8 mouse cellular contexts compared by ENCODE assay signal in genomic region chr1:40224539-40225284, GRCm38 (mm10). TPM values are rescaled to one million over a fixed set of nuclear protein-coding genes. Genes with fewer than 3 reads are reported as not detected.
A peak's percentile ranks its signal among the peaks of the same experiment; 100 is the strongest.
DNase-seq lines count a peak whose midpoint lies in the region; ATAC-seq lines count a peak whose summit lies in the region.

Il1r1 (plus strand) TSS chr1:40225080.

- no peaks in the 10 kb centered on the region for H3K27me3 ChIP-seq in forebrain, embryonic 14.5 days (replicated peaks; ENCODE audit: control insufficient read depth, insufficient read depth, low read length)
- H3K27me3 ChIP-seq in forebrain, embryonic 13.5 days: no peaks in the 10 kb centered on the region

- no peak within 1 kb of the TSS for H3K27ac ChIP-seq in forebrain, embryonic 14.5 days (ENCODE audit: low read depth, low read length)
- no peak within 1 kb of the TSS for H3K27ac ChIP-seq in forebrain, embryonic 13.5 days

- H3K9ac ChIP-seq in forebrain, embryonic 14.5 days (ENCODE audit: low read length): no peak within 1 kb of the TSS
- H3K9ac ChIP-seq in forebrain, embryonic 13.5 days: no peak within 1 kb of the TSS

- no peaks in the 10 kb centered on the region for H3K9me3 ChIP-seq in forebrain, embryonic 14.5 days (replicated peaks; ENCODE audit: control insufficient read depth, low read length)
- H3K9me3 ChIP-seq in forebrain, embryonic 13.5 days (replicated peaks): no peaks in the 10 kb centered on the region

- peak; percentile 28 for DNase-seq in forebrain, embryonic 14.5 days (ENCODE audit: low spot score)
- peak; percentile 85 to 88 for DNase-seq in adrenal gland, postnatal 36 days
- peak; percentile 92 for DNase-seq in heart, adult 8-10 months (ENCODE audit: low spot score)
- peak; percentile 92 for DNase-seq in kidney, postnatal 10 days
- DNase-seq in urinary bladder, postnatal 36 days (ENCODE audit: low spot score in 2 of 2): peak; percentile 68 to 89

- no peaks in the 10 kb centered on the region for H3K36me3 ChIP-seq in forebrain, embryonic 14.5 days (ENCODE audit: control insufficient read depth, insufficient read depth, low read length)
- no peaks in the 10 kb centered on the region for H3K36me3 ChIP-seq in forebrain, embryonic 13.5 days (ENCODE audit: poor library complexity, severe bottlenecking)

- no peak for ATAC-seq in forebrain, embryonic 14.5 days
- no peak for ATAC-seq in forebrain, embryonic 13.5 days
- peak; percentile 69 for ATAC-seq in megakaryocyte, adult 5-6 weeks (ENCODE audit: poor library complexity, severe bottlenecking)
- ATAC-seq in cerebellum, adult (ENCODE audit: insufficient number of reproducible peaks, low FRiP score, low TSS enrichment): no peak

- WGBS in forebrain, embryonic 14.5 days: 78% methylated on average over 12 of the region's 12 CpGs
- 79% methylated on average over 12 of the region's 12 CpGs for WGBS in forebrain, embryonic 13.5 days

- no peaks in the 10 kb centered on the region for H3K4me1 ChIP-seq in forebrain, embryonic 14.5 days (ENCODE audit: control insufficient read depth, insufficient read depth, low read length)
- no peaks in the 10 kb centered on the region for H3K4me1 ChIP-seq in forebrain, embryonic 13.5 days

- no peak within 1 kb of the TSS for H3K4me2 ChIP-seq in forebrain, embryonic 14.5 days (ENCODE audit: low read length)
- no peak within 1 kb of the TSS for H3K4me2 ChIP-seq in forebrain, embryonic 13.5 days

- no peak within 1 kb of the TSS for H3K4me3 ChIP-seq in forebrain, embryonic 14.5 days (ENCODE audit: low read depth, low read length)
- no peak within 1 kb of the TSS for H3K4me3 ChIP-seq in forebrain, embryonic 13.5 days

RNA-seq across cellular contexts. Expression of gene Il1r1, which starts in this region (rescaled TPM):
- 0.64 and 0.70 TPM in 2 replicates for polyA plus RNA-seq in forebrain, embryonic 14.5 days (2014; fragmentation: Nextera tagmentation; extraction: Ambion mirVana)
- polyA plus RNA-seq in forebrain, embryonic 13.5 days (2015; fragmentation: Nextera tagmentation; extraction: Ambion mirVana): 0.54 and 0.70 TPM in 2 replicates
- total RNA-seq in adrenal gland, postnatal 36 days (2021): 1 to 10 TPM; 4.5 TPM
- total RNA-seq in heart, adult 8-10 months (2022): 1 to 10 TPM; 4.2 to 5.4 (median 5.1) TPM
- 0.67 and 0.68 TPM in 2 replicates for total RNA-seq in megakaryocyte, adult 5-6 weeks (2015)
- 0.29 and 1.5 TPM in 2 replicates for total RNA-seq in megakaryocyte, adult 5-6 weeks (2017)

Comparison
In these comparisons a context has a peak if more than half of its experiments do, and no peak if none do; other contexts are left out.
1. Peak in DNase-seq in forebrain, embryonic 14.5 days; RNA of the gene not detected or under 1 TPM.
2. DNase-seq: peak in every context shown above with its lines; median percentile 92 in heart, adult 8-10 months; 92 in kidney, postnatal 10 days; 86 in adrenal gland, postnatal 36 days; 78 in urinary bladder, postnatal 36 days; 28 in forebrain, embryonic 14.5 days.